Mouse (Mus musculus): ENCODE measurements around the gene Upk3bl. TPM values are rescaled to one million over a fixed set of nuclear protein-coding genes. Genes with fewer than 3 reads are reported as not detected.
"Not testable (repeated sequence)": the region's sequence is repeated elsewhere in the genome, so short reads cannot be mapped to it uniquely, and the experiment has no call there.

Gene Upk3bl
- total RNA-seq, 4 experiments from 2014 or later, result 0.41 TPM; not detected in 3

DNA sequence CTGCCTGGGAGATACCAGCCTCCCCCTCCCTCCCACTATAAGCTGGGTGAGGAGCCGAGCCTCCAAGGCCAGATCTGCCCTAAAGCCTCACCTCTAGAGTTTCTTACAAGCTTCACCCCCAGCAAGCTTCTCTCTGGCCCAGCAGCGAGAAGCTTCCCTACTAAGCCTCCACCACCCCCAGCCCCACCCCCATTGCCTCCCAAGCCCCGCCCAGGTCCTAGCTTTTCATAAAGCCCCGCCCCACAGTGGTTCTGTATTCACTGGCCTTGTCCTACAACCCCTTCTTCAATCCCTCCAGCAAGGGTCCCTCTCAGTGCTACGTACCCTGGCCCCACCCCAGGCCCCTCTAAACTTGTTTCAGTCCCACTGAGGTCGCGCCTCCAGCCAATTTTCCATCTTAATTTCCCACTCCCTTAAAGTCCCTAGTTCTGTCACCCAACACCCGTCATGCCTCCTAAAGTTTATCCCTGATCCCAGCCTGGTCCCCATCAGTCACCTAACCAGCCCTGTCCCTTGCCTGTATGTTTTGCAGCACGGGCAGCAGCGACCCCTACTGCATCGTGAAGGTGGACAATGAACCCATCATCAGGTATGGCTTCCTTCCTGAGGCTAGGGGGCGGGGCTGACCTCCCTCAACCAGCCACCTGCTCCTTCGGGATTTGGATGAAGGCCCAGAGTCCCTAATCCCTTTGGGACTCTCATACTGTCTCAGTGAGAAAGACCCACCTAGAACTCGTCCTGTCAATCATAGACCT, 34.7 kb downstream of the Upk3bl start:
- no peak for DNase-seq

GRCm38 (mm10) chr5:136091927-136092326, 37.6 kb downstream of the Upk3bl start:
- no peak for DNase-seq

GRCm38 (mm10) chr5:136094249-136095010, 40.1 kb downstream of the Upk3bl start:
- no peak for DNase-seq

- no peak for DNase-seq
Measured at GRCm38 (mm10) chr5:136095089-136095488, 40.8 kb downstream of the Upk3bl start.

- no peak for DNase-seq
Measured at GRCm38 (mm10) chr5:136098536-136098935, 44.2 kb downstream of the Upk3bl start.

- DNase-seq, result no peak
Measured at GRCm38 (mm10) chr5:136102099-136102820, 48.0 kb downstream of the Upk3bl start.

- no peak for DNase-seq
Measured at GRCm38 (mm10) chr5:136104511-136104910, 50.2 kb downstream of the Upk3bl start.

GRCm38 (mm10) chr5:136108486-136108885, 54.2 kb downstream of the Upk3bl start:
- DNase-seq, result no peak

DNA sequence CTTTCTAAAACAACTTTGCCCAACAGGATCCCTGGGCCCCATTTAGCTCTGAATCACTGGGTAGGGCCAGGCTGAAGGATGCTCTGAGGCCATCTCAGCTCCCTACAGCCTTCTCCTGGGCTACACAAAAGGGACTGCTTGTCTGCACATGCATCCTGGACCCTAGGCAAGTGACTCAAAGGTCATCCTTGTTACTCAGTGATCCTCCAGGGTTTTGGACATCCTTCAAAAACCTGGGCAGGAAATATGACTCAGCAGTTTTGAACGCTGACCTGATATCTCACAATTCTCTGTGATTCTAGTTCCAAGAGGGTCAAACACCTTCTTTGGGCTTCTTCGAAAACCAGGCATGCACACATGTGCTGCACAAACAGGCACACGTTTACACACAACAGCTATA, 54.8 kb downstream of the Upk3bl start:
- peak; percentile 33 for DNase-seq

DNA sequence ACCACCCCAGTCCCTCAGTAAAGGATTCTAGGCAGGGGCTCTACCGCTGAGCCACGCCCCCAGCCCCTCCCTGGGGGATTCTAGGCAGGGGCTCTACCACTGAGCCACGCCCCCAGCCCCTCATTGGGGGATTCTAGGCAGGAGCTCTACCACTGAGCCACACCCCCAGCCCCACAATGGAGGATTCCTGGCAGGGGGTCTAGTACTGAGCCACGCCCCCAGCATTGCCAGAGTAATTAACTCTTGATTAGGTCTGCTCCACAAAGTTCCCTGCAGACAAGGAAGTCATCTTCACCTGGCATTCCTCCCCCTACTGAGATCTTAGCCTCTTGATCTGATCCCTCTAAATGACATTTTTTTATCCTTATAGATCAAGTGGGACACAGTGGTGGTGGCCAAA, 59.3 kb downstream of the Upk3bl start:
- not testable (repeated sequence) for DNase-seq

Small RNA genes within 50 kb of the gene (microRNA-seq; reads per million reads assigned to microRNA genes)
- gene Mir7035, result 1.2 to 2.0 reads per million in 2 experiments

Other genes with a start within 250 kb of the Upk3bl start
- gene Srrm3, start 247.6 kb upstream of the Upk3bl start, total RNA-seq (2022), result 1 to 10 TPM; 2.4 to 8.4 (median 5.9) TPM
- gene Hspb1, start 166.6 kb upstream of the Upk3bl start, total RNA-seq (2022), result 100 to 1,000 TPM; 113 to 288 (median 256) TPM
- gene Ywhag, start 119.9 kb upstream of the Upk3bl start, total RNA-seq (2022), result 100 to 1,000 TPM; 434 to 601 (median 481) TPM
- 10 to 100 TPM in 1 of 4 experiments, 1 to 10 TPM in 3; 4.5 to 15.0 (median 7.8) TPM for gene Ssc4d, start 80.0 kb upstream of the Upk3bl start, total RNA-seq (2022)
- gene Zp3, start 74.4 kb upstream of the Upk3bl start, total RNA-seq (2022), result not detected
- gene Dtx2, start 59.7 kb upstream of the Upk3bl start, total RNA-seq (2022), result 10 to 100 TPM; 13.0 to 17.6 (median 16.9) TPM
- 1 to 10 TPM; 2.8 to 6.9 (median 5.4) TPM for gene Upk3b, start 16.0 kb upstream of the Upk3bl start, total RNA-seq (2022)
- gene Rasa4, start 29.4 kb downstream of the Upk3bl start, total RNA-seq (2022), result 10 to 100 TPM; 15.0 to 39.0 (median 29.5) TPM
- gene Polr2j, start 62.1 kb downstream of the Upk3bl start, total RNA-seq (2022), result 10 to 100 TPM; 74.7 to 93.5 (median 85.9) TPM
- gene Lrwd1, start 81.6 kb downstream of the Upk3bl start, total RNA-seq (2022), result 10 to 100 TPM; 10.8 to 21.6 (median 14.9) TPM
- 10 to 100 TPM in 1 of 4 experiments, 1 to 10 TPM in 3; 8.3 to 11.1 (median 8.7) TPM for gene Alkbh4, start 81.7 kb downstream of the Upk3bl start, total RNA-seq (2022)
- 1 to 10 TPM; 2.5 to 5.7 (median 4.6) TPM for gene Orai2, start 116.2 kb downstream of the Upk3bl start, total RNA-seq (2022)
- gene Prkrip1, start 144.5 kb downstream of the Upk3bl start, total RNA-seq (2022), result 10 to 100 TPM; 28.2 to 37.8 (median 33.4) TPM
- 10 to 100 TPM in 2 of 4 experiments, 1 to 10 TPM in 2; 7.2 to 14.9 (median 11.4) TPM for gene Sh2b2, start 192.1 kb downstream of the Upk3bl start, total RNA-seq (2022)